Mouse (Mus musculus): ENCODE results near the gene Ebf3.

GRCm38 (mm10) chr7:137316181-137316925 lies 2.1 kb upstream of the Ebf3 start:
- TF ChIP-seq CTCF (IDR thresholded peaks at IDR 0.05; ENCODE audit: low read depth) (no peak), EP300 (IDR thresholded peaks at IDR 0.05; ENCODE audit: low read depth) (no peak)
